Mouse (Mus musculus) cerebellum, adult 9-10 months (tissue): ENCODE measurements around the gene Arl15.

Experiments used
- DNase-seq: peaks from one replicate; pipeline ENCODE4 v3.0.0; 2022

The Arl15 gene

GRCm38 (mm10) chr13:113995490-113996236 is 201.4 kb downstream of the Arl15 start:
- DNase-seq: no peak

DNA sequence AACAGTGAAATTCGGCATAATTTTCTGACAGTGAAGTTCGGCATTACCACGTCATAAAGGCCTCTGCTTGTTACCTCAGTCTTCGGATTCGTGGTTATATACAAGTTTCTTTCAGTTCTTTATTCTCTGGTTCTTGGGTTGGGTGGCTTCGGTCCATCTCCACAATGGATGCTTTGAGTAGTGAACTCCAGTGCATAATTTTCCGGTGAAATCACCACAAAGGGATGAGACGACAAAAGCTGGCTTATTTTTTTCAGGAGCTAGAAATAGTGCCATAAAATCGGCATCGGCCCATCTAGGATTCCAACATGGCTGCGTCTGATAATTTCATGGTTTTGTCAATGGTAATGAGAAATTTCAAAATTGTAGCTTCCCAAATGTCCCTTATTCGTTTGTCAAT is 204.5 kb downstream of the Arl15 start:
- DNase-seq: no peak

DNA sequence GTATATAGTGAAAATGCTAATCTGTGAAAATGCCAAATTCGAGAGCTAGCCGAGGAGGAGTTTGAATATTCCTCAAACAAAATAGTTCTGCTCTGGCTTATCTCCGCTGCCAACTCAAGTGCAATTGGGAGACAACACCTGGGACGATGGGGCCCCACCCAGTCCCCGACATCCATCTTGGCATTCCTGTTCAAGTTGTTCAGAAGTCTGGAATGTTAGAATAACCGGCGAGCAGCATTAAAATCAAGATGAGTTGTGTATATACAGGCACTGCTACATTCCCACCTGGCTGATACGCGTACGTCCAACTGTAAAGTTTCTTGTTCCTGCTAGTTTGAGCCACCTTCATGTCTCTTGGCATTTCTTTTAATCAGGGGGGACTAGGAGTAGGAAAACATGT is 209.2 kb downstream of the Arl15 start:
- no peak for DNase-seq

- no peak for DNase-seq
These were observed 209.9 kb downstream of the Arl15 start for GRCm38 (mm10) chr13:114004191-114004590.

DNA sequence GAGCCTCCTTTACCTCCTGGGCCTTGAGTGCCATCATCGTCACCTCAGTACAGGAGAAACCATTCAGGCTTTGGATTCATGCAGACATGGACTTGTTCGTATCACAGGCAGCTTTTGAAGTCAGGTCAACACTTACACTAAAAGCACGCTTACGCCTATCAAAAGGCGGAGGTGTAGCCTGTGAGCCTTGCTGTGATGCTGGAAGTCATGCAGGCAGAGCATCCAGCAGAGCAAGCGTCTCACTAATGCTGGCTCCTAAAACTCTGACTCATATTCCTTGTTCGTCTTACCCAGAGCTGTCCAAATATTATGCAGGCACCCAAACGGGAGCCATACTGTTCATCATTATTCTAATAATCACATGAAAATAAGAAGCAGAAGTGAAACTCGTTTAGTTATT is 215.5 kb downstream of the Arl15 start:
- no peak for DNase-seq

DNA sequence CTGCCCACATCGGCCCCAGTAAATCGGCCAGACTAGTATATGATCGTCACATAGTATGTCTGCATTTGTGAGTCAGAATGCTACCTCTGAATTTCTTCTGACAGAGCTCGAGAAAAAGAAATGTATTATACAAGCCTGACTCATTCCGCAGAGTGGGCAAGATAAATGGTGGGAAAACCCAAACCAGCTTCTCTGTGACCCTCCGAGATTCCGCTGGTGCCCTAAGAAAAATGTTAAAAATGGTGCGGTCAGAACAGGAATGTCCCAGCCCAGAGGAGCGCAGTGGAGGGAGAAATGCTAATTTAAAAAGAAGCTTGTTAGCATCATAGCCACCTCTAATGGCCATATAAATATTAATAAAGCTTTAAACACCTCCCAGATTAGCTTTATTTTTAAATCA is 216.2 kb downstream of the Arl15 start:
- no peak for DNase-seq

DNA sequence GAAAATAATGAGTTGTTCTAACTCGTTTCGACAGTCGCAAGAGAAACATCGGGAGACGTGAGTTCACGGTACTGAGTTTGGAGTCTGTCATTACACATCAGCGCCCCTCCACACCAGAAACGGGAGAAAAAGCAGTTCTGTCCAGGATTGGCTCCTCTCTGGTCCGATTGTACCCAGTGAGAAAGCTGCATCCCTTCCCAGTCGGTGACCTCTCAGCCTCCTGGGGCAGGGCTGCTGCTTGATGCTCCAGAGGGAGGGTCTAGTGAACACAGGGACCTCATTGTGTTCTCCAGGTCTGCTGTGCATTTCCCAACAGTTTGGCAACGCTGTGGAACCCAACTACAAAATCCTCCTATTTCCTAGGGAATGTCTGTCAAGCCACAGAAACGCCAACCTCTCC is 216.7 kb downstream of the Arl15 start:
- DNase-seq: no peak

DNA sequence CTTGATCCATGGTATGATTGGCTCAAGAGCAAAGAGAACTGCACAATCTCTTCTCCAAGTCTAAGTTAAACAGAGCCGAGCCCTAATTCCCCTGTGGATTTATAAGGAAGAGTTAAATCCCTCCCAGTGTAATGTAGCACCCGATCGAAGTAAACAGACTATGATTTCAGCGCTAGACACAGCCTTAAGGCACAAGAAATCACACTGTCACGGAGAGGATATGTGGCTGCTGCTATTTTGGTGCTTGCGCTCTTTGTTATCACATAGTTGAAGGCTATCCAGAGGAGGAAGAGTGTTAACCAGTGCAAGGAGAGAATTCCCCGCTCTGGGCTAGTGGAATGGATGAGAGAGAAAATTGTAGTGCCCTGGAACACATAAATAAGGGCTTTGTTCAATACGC is 223.6 kb downstream of the Arl15 start:
- no peak for DNase-seq

- DNase-seq: no peak
These were observed 229.2 kb downstream of the Arl15 start for GRCm38 (mm10) chr13:114023541-114023940.

GRCm38 (mm10) chr13:114026306-114026705 is 232.0 kb downstream of the Arl15 start:
- no peak for DNase-seq

DNA sequence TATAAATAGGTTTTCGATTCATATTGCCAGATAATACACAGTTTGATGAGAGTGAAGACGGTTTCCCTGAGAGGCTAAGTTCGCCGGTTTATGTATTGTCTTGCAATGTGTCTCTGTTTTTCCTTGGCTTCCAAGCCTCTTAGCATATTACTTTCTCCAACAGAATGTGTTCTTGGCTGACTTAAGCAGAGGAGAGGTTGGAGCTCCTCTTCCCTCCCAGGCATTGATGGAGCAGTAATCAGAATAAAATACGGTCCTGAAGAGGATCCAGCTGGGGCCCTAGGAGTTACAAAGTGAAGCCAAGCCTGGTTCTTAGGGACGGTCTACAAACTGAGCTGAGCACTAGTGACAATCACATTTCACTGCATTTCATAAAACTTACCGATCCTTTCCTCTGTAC is 232.4 kb downstream of the Arl15 start:
- no peak for DNase-seq

DNA sequence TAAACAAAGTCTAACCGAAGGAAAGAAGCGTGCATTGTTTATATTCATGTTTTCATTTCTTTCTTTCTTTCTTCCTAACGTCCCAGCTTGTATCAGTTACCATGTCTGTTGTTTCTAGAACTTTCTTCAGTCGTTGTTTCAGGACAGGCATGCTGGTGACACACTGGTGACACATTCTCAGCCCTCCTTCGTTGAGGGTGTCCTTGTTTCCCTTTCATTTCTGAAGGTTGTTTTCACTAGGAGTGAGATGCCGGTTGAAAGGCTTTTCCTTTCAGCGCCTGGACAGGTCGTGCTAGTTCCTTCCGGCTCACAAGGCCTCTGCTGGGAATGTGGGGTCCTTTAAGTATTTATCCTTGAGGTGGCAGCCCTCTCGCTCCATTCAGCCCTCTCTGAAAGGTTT is 253.8 kb downstream of the Arl15 start:
- DNase-seq: no peak

DNA sequence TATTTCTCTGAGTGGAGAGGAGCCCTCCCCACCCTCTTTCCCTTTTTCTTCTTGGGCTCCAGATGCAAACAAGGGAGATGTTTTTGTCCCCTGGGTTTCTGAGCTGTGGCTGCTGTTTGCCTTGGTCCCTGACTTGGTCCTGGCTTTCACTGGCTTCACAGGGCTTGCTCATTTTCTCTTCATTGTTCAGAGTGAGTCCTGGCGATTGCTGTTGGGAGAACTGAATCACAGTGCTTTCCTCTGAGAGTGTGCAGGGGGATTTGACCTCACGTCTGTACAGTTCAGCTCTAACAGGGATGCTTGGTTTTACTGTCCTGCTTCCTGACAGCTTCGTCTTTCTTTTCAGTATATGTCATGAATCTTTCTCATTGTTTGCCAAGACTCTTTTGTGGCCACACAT is 254.4 kb downstream of the Arl15 start:
- DNase-seq: no peak

- no peak for DNase-seq
These were observed 257.0 kb downstream of the Arl15 start for GRCm38 (mm10) chr13:114051151-114051850.

GRCm38 (mm10) chr13:114052426-114053205 is 258.3 kb downstream of the Arl15 start:
- DNase-seq: no peak

- DNase-seq: no peak
These were observed 259.0 kb downstream of the Arl15 start for GRCm38 (mm10) chr13:114053261-114053660.

- DNase-seq: peak; percentile 39
These were observed 261.4 kb downstream of the Arl15 start for GRCm38 (mm10) chr13:114055686-114056085.

GRCm38 (mm10) chr13:114060258-114060657 is 266.0 kb downstream of the Arl15 start:
- DNase-seq: no peak

DNA sequence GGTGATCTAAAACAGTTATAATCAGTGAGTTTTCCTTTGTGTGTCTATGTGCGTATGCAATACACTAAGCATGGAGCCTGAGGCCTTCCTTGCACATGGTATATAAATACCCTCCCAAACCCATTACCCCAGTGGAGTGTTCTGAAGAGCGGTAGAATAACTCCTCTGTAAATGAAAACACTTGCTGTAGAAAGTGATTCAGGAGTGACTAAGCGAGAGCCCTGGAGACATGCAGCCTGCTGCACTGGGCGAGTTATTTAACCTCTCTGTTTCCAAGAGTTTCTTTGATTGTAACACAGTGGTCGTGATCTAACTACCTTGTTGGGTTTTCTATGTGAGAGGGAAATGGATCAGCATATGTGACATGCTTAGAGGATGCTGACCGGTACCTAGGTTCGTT is 266.9 kb downstream of the Arl15 start:
- DNase-seq: no peak

DNA sequence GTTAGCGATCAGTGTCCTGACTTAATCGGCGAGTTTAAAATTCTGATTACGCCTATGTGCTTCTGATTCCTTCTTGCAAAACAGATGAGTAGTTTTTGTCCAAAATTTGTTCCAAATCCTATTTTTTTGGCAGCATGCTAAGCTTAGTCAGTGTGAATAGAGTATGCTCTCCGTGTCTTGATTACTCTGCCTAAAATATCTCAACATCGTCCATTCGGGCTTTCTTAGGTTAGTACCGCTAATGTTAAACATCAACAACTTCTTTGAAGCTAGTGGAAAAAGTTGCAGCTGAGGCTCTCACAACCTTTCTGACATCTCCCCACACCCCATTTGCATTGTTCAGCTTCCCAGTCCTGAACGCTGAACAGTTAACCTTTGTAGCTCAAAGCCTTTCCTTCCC is 269.8 kb downstream of the Arl15 start:
- DNase-seq: no peak

- DNase-seq: no peak
These were observed 270.7 kb downstream of the Arl15 start for GRCm38 (mm10) chr13:114065012-114065411.

- no peak for DNase-seq
These were observed 274.1 kb downstream of the Arl15 start for GRCm38 (mm10) chr13:114068421-114068820.

- no peak for DNase-seq
These were observed 277.1 kb downstream of the Arl15 start for GRCm38 (mm10) chr13:114071439-114071838.

- DNase-seq: no peak
These were observed 280.2 kb downstream of the Arl15 start for GRCm38 (mm10) chr13:114074471-114074870.
